20 mouse cellular contexts compared by ENCODE assay signal in the genomic region with DNA sequence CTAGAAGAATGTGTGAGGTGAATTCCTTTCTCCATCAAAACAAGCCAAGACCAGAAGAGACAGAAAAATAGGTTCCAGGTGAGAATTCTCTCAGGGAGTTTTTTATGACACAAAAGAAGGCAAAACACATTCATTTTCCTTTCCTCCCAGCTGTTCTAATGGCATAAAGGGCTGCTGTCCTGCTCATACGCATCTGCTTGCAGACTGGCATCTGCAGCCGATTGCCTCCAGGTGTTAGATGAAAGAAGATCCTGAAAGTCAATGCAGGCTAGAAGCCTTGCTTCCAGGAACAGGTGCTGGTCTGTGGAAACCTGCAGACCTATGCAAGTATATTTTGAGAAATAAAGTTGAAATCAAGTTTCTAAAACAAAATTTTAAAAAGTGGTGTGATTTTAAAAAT.
A peak's percentile ranks its signal among the peaks of the same experiment; 100 is the strongest.
DNase-seq lines count a peak whose midpoint lies in the region; ATAC-seq lines count a peak whose summit lies in the region.
"Had no signal": no experiment of that assay in that cellular context is flagged by ENCODE, and none has a peak within 500 bp of the region (broad histone marks: within the 10 kb centered on the region; RNA-seq: fewer than 3 reads in every experiment).

No protein-coding gene starts in this region.

- H3K27me3 ChIP-seq in limb, embryonic 11.5 days (ENCODE audit: control insufficient read depth, insufficient read depth, low read length): no peaks in the 10 kb centered on the region
- H3K27me3 ChIP-seq in limb, embryonic 10.5 days (ENCODE audit: low read depth, poor library complexity, severe bottlenecking): no peaks in the 10 kb centered on the region
- no peaks in the 10 kb centered on the region for H3K27me3 ChIP-seq in embryonic facial prominence, embryonic 14.5 days (replicated peaks; ENCODE audit: control insufficient read depth, insufficient read depth, low read length)
- H3K27me3 ChIP-seq: CH12.LX; heart, embryonic 13.5 days; hindbrain, embryonic 12.5 days had no signal

- no peak overlapping the region for H3K4me3 ChIP-seq in limb, embryonic 11.5 days (ENCODE audit: low read depth, low read length)
- H3K4me3 ChIP-seq in limb, embryonic 10.5 days: no peak overlapping the region
- no peak overlapping the region for H3K4me3 ChIP-seq in embryonic facial prominence, embryonic 14.5 days (ENCODE audit: low read depth, low read length)
- H3K4me3 ChIP-seq: heart, embryonic 13.5 days; hindbrain, embryonic 12.5 days had no signal

- H3K9me3 ChIP-seq in limb, embryonic 11.5 days (ENCODE audit: control insufficient read depth, low read length): no peaks in the 10 kb centered on the region
- no peaks in the 10 kb centered on the region for H3K9me3 ChIP-seq in limb, embryonic 10.5 days (replicated peaks)
- no peaks in the 10 kb centered on the region for H3K9me3 ChIP-seq in embryonic facial prominence, embryonic 14.5 days (ENCODE audit: control insufficient read depth, low read length)
- H3K9me3 ChIP-seq: heart, embryonic 13.5 days; hindbrain, embryonic 12.5 days had no signal

- 45% methylated on average over 2 of the region's 2 CpGs for WGBS in limb, embryonic 11.5 days
- WGBS in limb, embryonic 10.5 days: 52% methylated on average over 2 of the region's 2 CpGs
- 16% methylated on average over 2 of the region's 2 CpGs for WGBS in embryonic facial prominence, embryonic 14.5 days

- H3K4me1 ChIP-seq in limb, embryonic 11.5 days (ENCODE audit: control insufficient read depth, insufficient read depth, low read length): no peaks in the 10 kb centered on the region
- H3K4me1 ChIP-seq in limb, embryonic 10.5 days: no peaks in the 10 kb centered on the region
- no peaks in the 10 kb centered on the region for H3K4me1 ChIP-seq in embryonic facial prominence, embryonic 14.5 days (ENCODE audit: control insufficient read depth, insufficient read depth, low read length)
- H3K4me1 ChIP-seq: heart, embryonic 13.5 days; hindbrain, embryonic 12.5 days had no signal

- H3K9ac ChIP-seq in limb, embryonic 11.5 days (ENCODE audit: low read length): no peak overlapping the region
- no peak overlapping the region for H3K9ac ChIP-seq in embryonic facial prominence, embryonic 14.5 days (ENCODE audit: low read depth, low read length)
- H3K9ac ChIP-seq: heart, embryonic 13.5 days; hindbrain, embryonic 12.5 days had no signal

- peak; percentile 38 for DNase-seq in limb, embryonic 11.5 days (ENCODE audit: low spot score)
- no peak for DNase-seq in limb, embryonic 10.5 days (ENCODE audit: low spot score)
- peak; percentile 4 for DNase-seq in brain, adult 2 months (ENCODE audit: low read depth, low spot score)
- DNase-seq in embryo, embryonic 10.5 days (ENCODE audit: low spot score): peak; percentile 34
- DNase-seq in embryonic facial prominence, embryonic 14.5 days (ENCODE audit: low spot score): peak; percentile 8
- DNase-seq in MN1 (ENCODE audit: low spot score): no peak
- DNase-seq in gastrocnemius, postnatal 36 days: no peak
- DNase-seq: adrenal gland, postnatal 10 days; cerebellum, adult 18-20 months; cerebellum, adult 9-11 months; cerebellum, postnatal 36 days; gastrocnemius, postnatal 25 days; heart, adult 11 months; heart, postnatal 36 days; kidney, adult 11 months had no signal

- H3K4me2 ChIP-seq in limb, embryonic 11.5 days (ENCODE audit: low read depth, severe bottlenecking): no peak overlapping the region
- H3K4me2 ChIP-seq in embryonic facial prominence, embryonic 14.5 days (ENCODE audit: low read depth, low read length): no peak overlapping the region
- H3K4me2 ChIP-seq: heart, embryonic 13.5 days; hindbrain, embryonic 12.5 days had no signal

- ATAC-seq in limb, embryonic 11.5 days (ENCODE audit: insufficient number of reproducible peaks, low FRiP score, low TSS enrichment, low read depth): no peak
- ATAC-seq in embryonic facial prominence, embryonic 14.5 days (ENCODE audit: low read depth): no peak
- ATAC-seq: forebrain, embryonic 16.5 days; hindbrain, postnatal 0 days had no signal

- no peaks in the 10 kb centered on the region for H3K36me3 ChIP-seq in limb, embryonic 11.5 days (ENCODE audit: control insufficient read depth, insufficient read depth, low read length)
- no peaks in the 10 kb centered on the region for H3K36me3 ChIP-seq in limb, embryonic 10.5 days
- H3K36me3 ChIP-seq in embryonic facial prominence, embryonic 14.5 days (ENCODE audit: control insufficient read depth, insufficient read depth, low read length): no peaks in the 10 kb centered on the region
- H3K36me3 ChIP-seq: heart, embryonic 13.5 days; hindbrain, embryonic 12.5 days had no signal

- intact Hi-C loops in gastrocnemius, postnatal 36 days (cut with DNase I): no loop called here

- no peak overlapping the region for H3K27ac ChIP-seq in limb, embryonic 11.5 days (replicated peaks; ENCODE audit: low read depth, low read length)
- no peak overlapping the region for H3K27ac ChIP-seq in limb, embryonic 10.5 days
- no peak overlapping the region for H3K27ac ChIP-seq in embryonic facial prominence, embryonic 14.5 days (replicated peaks; ENCODE audit: low read depth, low read length)
- H3K27ac ChIP-seq: heart, embryonic 13.5 days; hindbrain, embryonic 12.5 days; hindbrain, postnatal 0 days had no signal

Comparison
In these comparisons a context has a peak if more than half of its experiments do, and no peak if none do; other contexts are left out.
1. DNase-seq: peak in limb, embryonic 11.5 days (single experiment), brain, adult 2 months (single experiment), embryo, embryonic 10.5 days (single experiment) and embryonic facial prominence, embryonic 14.5 days (single experiment); none in limb, embryonic 10.5 days (single experiment), MN1 (single experiment) and gastrocnemius, postnatal 36 days (0 of 2).